Mouse (Mus musculus) thymus, adult 2 months (tissue): ENCODE results near the gene Ccdc180.

ENCODE experiments used
- CTCF ChIP-seq: fragments of 200-500 bp; IDR thresholded peaks from 2 replicates; pipeline ENCODE4 v1.5.1; 2012; ENCODE audit warnings: mild to moderate bottlenecking, control low read depth, low read length, moderate library complexity, borderline replicate concordance; ENCODE audit not compliant: control insufficient read depth, poor library complexity, insufficient read depth; ENCODE audit errors: extremely low read depth
- POLR2A ChIP-seq: fragments of 200-500 bp; IDR thresholded peaks from 2 replicates; pipeline ENCODE4 v1.6.1; 2012; ENCODE audit warnings: mild to moderate bottlenecking, low read length, control low read depth, moderate library complexity; ENCODE audit not compliant: control insufficient read depth, poor library complexity, insufficient read depth; ENCODE audit errors: extremely low read depth

GRCm38 (mm10) chr4:45972448-45972854 is 82.3 kb downstream of the Ccdc180 start:
- TF ChIP-seq CTCF = no peak
- no peak for TF ChIP-seq POLR2A
